Mouse (Mus musculus) megakaryocyte, adult 5-6 weeks (primary cell): ENCODE measurements around the gene Cryzl1. TPM values are rescaled to one million over a fixed set of nuclear protein-coding genes. Genes with fewer than 3 reads are reported as not detected.
"Not testable (repeated sequence)": the region's sequence is repeated elsewhere in the genome, so short reads cannot be mapped to it uniquely, and the experiment has no call there.

Experiments used
- ATAC-seq: 2 replicates; pipeline ENCODE4 v1.8.0; 2016; ENCODE audit warnings: mild to moderate bottlenecking, inconsistent platforms; ENCODE audit not compliant: poor library complexity, severe bottlenecking
- total RNA-seq, 2 experiments: library from RNA; stranded (forward) in 1 of 2; stranded (reverse) in 1 of 2; fragments of 153-499, 151-499 nt in 1 of 2; fragments of 221-1000, 200-1000 nt in 1 of 2; gene quantifications; 2 replicates each; pipeline versions ENCODE4 v1.2.3 to v1.2.4; 2015 to 2017

Gene Cryzl1
- total RNA-seq, 2 experiments from 2014 or later, result 69.4 to 73.7 TPM

DNA sequence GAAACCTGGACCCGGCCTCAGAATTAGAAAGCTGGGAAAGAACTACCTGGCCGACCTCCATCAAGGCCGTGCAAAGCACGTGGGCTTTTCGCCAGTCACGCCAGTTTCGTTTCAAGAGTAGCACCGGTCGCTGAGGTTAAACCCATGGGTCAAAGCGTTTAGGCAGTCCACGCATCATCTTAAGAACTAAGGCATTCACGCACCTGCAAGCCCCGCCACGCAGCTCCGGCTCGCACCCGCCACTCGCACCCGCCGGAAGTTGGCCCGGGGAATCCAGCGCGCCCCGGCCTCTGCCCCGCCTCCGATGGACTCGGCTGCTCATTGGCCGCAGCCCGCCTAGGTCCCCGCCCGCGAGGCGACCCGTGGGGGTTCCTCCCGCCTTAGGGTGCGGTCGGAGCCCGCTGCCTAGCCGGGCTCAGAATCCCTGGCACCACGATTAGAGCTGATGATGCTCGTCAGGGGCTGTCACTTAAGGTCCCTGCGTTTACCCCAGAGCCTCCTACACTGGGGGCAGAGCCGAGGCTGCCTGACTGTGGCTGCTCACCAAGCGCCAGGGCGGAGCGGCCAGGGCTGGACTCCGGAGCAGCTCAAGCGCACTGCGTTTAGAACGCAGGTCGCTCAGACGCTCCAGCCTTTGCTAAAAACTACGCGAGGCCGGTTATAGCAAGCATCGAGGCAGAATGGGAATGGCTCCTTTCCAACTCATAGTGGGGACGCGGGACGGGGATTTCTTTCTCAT is 81.9 kb downstream of the Cryzl1 start, which contains the start of gene Gart:
Gene Gart, minus strand, starts transcription at position 272 of the 739 bp plus-strand sequence.
- peak; percentile 82 for ATAC-seq

DNA sequence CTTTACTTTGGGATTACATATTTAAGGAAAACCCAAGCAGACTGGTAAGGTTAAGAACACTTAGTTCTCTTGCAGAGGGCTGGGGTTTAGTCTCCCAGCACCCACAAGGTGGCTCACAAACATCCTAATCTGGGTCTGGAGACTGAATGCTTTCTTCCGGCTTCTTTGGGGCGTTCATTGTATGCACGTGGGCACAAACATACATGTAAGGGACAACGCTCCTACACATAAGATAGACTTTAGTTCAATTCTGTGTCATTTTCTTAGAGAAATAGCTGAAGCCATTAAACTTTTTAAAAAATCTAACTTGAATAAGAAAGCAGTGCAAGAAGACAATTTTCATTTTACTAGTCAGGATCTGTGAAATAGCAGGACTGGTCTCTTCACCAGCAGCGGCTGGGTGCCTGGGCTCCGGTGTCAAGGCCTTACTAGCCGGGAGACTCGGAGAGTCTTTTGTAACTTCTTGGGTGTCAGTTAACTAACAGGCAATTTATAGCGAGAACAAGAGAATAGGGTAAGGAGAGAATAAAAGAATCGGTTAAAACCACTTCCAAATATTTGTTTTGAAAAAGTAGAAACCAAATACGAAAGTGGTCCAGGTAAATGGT is 82.7 kb downstream of the Cryzl1 start:
- ATAC-seq, result no peak

DNA sequence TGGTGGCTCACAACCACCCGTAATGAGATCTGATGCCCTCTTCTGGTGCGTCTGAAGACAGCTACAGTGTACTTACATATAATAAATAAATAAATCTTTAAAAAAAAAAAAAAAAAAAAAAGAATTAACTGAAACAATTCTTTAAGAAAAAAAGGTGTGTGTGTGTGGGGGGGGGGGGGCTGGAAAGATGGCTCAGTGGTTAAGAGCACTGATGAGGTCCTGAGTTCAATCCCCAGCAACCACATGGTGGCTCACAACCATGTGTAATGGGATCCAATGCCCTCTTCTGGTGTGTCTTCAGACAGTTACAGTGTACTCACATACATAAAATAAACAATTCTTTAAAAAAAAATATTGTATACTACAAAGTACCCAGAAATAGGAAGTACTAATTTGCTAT is 83.4 kb downstream of the Cryzl1 start:
- ATAC-seq, result not testable (repeated sequence)

DNA sequence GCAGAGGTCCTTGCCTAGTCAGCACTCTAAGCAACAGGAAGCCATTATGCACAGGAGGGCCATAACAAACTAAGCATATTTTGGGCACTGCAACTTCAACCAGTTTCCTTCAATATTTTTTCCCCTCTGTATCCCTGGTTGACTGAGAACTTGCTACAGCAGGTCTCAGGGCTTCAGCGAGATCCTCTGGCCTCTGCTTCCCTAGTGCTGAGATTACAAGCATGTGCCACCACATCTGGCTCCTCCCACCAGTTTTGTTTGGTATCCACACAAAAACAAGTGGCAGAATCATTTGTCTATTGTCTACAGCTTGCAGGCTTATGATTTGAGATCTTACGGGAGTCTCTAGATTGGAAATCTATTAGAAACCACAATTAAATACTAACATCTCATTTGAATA is 83.9 kb downstream of the Cryzl1 start:
- no peak for ATAC-seq

DNA sequence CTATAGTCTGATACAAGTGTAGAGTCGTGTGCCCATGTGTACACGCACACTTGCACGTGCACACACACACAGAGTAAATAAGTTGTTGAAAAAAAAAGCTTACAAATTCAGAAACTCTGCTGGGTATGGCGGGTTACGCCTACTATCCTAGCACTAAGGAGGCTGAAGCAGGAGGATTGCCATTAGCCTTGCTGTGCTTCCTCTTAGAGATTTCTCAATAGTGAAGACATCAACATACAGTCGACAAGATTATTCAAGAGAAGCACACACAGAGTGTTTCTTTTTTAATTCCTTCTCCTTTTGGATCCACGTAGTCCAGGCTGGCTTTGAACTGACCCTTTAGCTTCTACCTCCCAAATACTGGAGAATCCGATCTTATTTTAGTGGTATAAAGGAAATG is 88.6 kb downstream of the Cryzl1 start:
- ATAC-seq, result peak; percentile 97

DNA sequence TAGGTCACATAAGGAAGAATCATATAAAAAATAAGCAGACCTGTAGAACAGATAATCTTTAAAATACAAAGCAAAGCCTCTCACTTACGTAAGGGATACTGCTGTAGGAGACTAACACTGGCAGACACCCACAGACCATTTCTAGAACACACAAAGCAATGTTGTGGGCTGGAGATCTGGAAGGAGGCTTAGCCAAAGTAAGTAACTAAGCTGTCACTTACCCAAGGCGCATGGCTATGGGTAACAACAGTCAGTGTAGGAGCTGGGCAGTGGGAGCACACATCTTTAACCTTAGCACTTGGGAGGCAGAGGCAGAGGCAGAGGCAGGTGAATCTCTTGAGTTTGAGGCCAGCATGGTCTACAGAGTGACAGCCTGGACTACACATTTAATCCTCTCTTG is 89.1 kb downstream of the Cryzl1 start:
- ATAC-seq, result no peak

Other genes with a start within 250 kb of the Cryzl1 start
- 66.2 and 67.3 TPM in 2 replicates for gene Ifnar1, start 243.7 kb downstream of the Cryzl1 start, total RNA-seq (2015)
- gene Ifnar1, start 243.7 kb downstream of the Cryzl1 start, total RNA-seq (2017), result 73.9 and 78.5 TPM in 2 replicates
- 63.2 and 67.5 TPM in 2 replicates for gene Ifngr2, start 181.9 kb downstream of the Cryzl1 start, total RNA-seq (2015)
- gene Ifngr2, start 181.9 kb downstream of the Cryzl1 start, total RNA-seq (2017), result 47.0 and 49.0 TPM in 2 replicates
- 102 and 112 TPM in 2 replicates for gene Tmem50b, start 131.2 kb downstream of the Cryzl1 start, total RNA-seq (2015)
- 83.4 and 89.7 TPM in 2 replicates for gene Tmem50b, start 131.2 kb downstream of the Cryzl1 start, total RNA-seq (2017)
- gene Dnajc28, start 109.9 kb downstream of the Cryzl1 start, total RNA-seq (2015), result 2.3 and 2.7 TPM in 2 replicates
- 5.0 and 6.8 TPM in 2 replicates for gene Dnajc28, start 109.9 kb downstream of the Cryzl1 start, total RNA-seq (2017)
- 59.0 and 62.7 TPM in 2 replicates for gene Gart, start 82.0 kb downstream of the Cryzl1 start, total RNA-seq (2015)
- 98.1 and 115 TPM in 2 replicates for gene Gart, start 82.0 kb downstream of the Cryzl1 start, total RNA-seq (2017)
- 271 and 279 TPM in 2 replicates for gene Son, start 81.5 kb downstream of the Cryzl1 start, total RNA-seq (2015)
- gene Son, start 81.5 kb downstream of the Cryzl1 start, total RNA-seq (2017), result 160 and 200 TPM in 2 replicates
- gene Donson, start 40.2 kb downstream of the Cryzl1 start, total RNA-seq (2015), result 17.8 and 32.6 TPM in 2 replicates
- gene Donson, start 40.2 kb downstream of the Cryzl1 start, total RNA-seq (2017), result 23.5 and 50.1 TPM in 2 replicates
- gene Itsn1, start 306 bp upstream of the Cryzl1 start, total RNA-seq (2015), result 12.0 and 15.6 TPM in 2 replicates
- gene Itsn1, start 306 bp upstream of the Cryzl1 start, total RNA-seq (2017), result 12.5 and 24.2 TPM in 2 replicates